Mouse (Mus musculus): ENCODE measurements at regions not wholly inside any gene's neighbourhood (a gene's known extent, or its start where the extent isn't known, plus 50 kb on each side); places are given as distances from the start of the nearest gene placed in this dataset.

- no peak for DNase-seq
These were observed 68.8 kb upstream of the Col8a1 start for GRCm38 (mm10) chr16:57823329-57823728.

- no peak for DNase-seq
These were observed 90.9 kb upstream of the Col8a1 start for GRCm38 (mm10) chr16:57845416-57845815.

GRCm38 (mm10) chr16:57846386-57846785 is 91.8 kb upstream of the Col8a1 start:
- no peak for DNase-seq

- DNase-seq, result no peak
These were observed 97.3 kb upstream of the Col8a1 start for GRCm38 (mm10) chr16:57851854-57852253.

- DNase-seq, result no peak
These were observed 98.4 kb upstream of the Col8a1 start for GRCm38 (mm10) chr16:57852838-57853460.

GRCm38 (mm10) chr16:57853751-57854150 is 99.2 kb upstream of the Col8a1 start:
- DNase-seq, result no peak

GRCm38 (mm10) chr16:57857071-57857470 is 102.5 kb upstream of the Col8a1 start:
- DNase-seq, result no peak

GRCm38 (mm10) chr16:57858151-57858764 is 103.7 kb upstream of the Col8a1 start:
- DNase-seq, result no peak

GRCm38 (mm10) chr16:57858765-57859201 is 104.2 kb upstream of the Col8a1 start:
- no peak for DNase-seq

GRCm38 (mm10) chr16:57863206-57863860 is 108.8 kb upstream of the Col8a1 start:
- DNase-seq, result no peak

GRCm38 (mm10) chr16:57876857-57877256 is 122.3 kb upstream of the Col8a1 start:
- no peak for DNase-seq

GRCm38 (mm10) chr16:57881575-57882094 is 127.1 kb upstream of the Col8a1 start:
- no peak for DNase-seq

GRCm38 (mm10) chr16:57888138-57888537 is 133.6 kb upstream of the Col8a1 start:
- DNase-seq, result no peak

- no peak for DNase-seq
These were observed 134.0 kb upstream of the Col8a1 start for GRCm38 (mm10) chr16:57888553-57888952.

GRCm38 (mm10) chr16:57890135-57890534 is 135.6 kb upstream of the Col8a1 start:
- no peak for DNase-seq

- DNase-seq, result no peak
These were observed 138.6 kb upstream of the Col8a1 start for GRCm38 (mm10) chr16:57893111-57893510.

GRCm38 (mm10) chr16:57893698-57894352 is 139.3 kb upstream of the Col8a1 start:
- DNase-seq, result peak; percentile 5 to 8

- DNase-seq, result no peak
These were observed 146.5 kb upstream of the Col8a1 start for GRCm38 (mm10) chr16:57901006-57901405.

- no peak for DNase-seq
These were observed 148.0 kb upstream of the Col8a1 start for GRCm38 (mm10) chr16:57902498-57902897.

GRCm38 (mm10) chr16:57912001-57912400 is 157.5 kb upstream of the Col8a1 start:
- DNase-seq, result no peak

- no peak for DNase-seq
These were observed 160.0 kb upstream of the Col8a1 start for GRCm38 (mm10) chr16:57914506-57914905.

- DNase-seq, result no peak
These were observed 160.9 kb upstream of the Col8a1 start for GRCm38 (mm10) chr16:57915451-57915850.

GRCm38 (mm10) chr16:57923447-57924129 is 169.1 kb upstream of the Col8a1 start:
- no peak for DNase-seq
